Mouse (Mus musculus): ENCODE data around the gene Afap1l2.

DNA sequence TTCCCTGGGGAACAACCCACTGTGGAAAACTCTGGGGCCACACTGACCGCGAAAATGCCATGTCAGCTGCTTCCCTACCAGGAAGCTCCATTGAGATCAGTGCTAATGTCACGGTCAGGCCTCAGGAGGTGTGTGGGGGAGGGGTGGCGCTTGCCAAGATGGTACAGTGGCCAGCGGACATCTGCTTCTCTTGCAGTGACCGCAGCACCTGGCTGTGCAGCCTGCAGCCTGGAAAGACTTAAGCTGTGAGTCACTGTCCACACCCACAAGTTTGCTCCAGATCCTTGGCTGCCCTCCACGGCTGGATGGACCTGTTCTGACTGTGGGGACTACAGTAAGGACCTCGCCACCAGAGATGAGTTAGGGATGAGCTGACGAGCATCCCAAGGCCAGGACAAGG is 68.2 kb downstream of the Afap1l2 start:
- no peak for TF ChIP-seq CTCF (conservative IDR thresholded peaks at IDR 0.05; ENCODE audit: low read length)
- no peak for TF ChIP-seq NANOG (IDR thresholded peaks at IDR 0.05; ENCODE audit: borderline replicate concordance, low read length)
- no peak for TF ChIP-seq POU5F1 (IDR thresholded peaks at IDR 0.05; ENCODE audit: borderline replicate concordance, low read length)
